Mouse (Mus musculus) induced T-regulatory cell, adult 2 months (primary cell): ENCODE data around the gene Slc25a26.

Source experiments
- DNase-seq: peaks from one replicate; pipeline ENCODE4 v3.0.0-alpha.2; 2012; ENCODE audit warnings: low read depth

Gene Slc25a26

GRCm38 (mm10) chr6:94599016-94599415 lies 98.9 kb downstream of the Slc25a26 start:
- no peak for DNase-seq

GRCm38 (mm10) chr6:94601101-94601500 lies 101.0 kb downstream of the Slc25a26 start:
- no peak for DNase-seq

GRCm38 (mm10) chr6:94601811-94602210 lies 101.7 kb downstream of the Slc25a26 start:
- no peak for DNase-seq

- DNase-seq: no peak
These were observed 103.9 kb downstream of the Slc25a26 start for GRCm38 (mm10) chr6:94604072-94604471.

- DNase-seq: no peak
These were observed 104.4 kb downstream of the Slc25a26 start for GRCm38 (mm10) chr6:94604546-94604945.

GRCm38 (mm10) chr6:94613235-94613895 lies 113.2 kb downstream of the Slc25a26 start:
- DNase-seq: no peak

GRCm38 (mm10) chr6:94614346-94614745 lies 114.2 kb downstream of the Slc25a26 start:
- no peak for DNase-seq

- no peak for DNase-seq
These were observed 115.8 kb downstream of the Slc25a26 start for GRCm38 (mm10) chr6:94615936-94616335.

GRCm38 (mm10) chr6:94618671-94619070 lies 118.5 kb downstream of the Slc25a26 start:
- DNase-seq: no peak

GRCm38 (mm10) chr6:94620287-94620686 lies 120.2 kb downstream of the Slc25a26 start:
- DNase-seq: no peak

- DNase-seq: no peak
These were observed 120.7 kb downstream of the Slc25a26 start for GRCm38 (mm10) chr6:94620801-94621301.

GRCm38 (mm10) chr6:94622983-94623382 lies 122.9 kb downstream of the Slc25a26 start:
- DNase-seq: peak; percentile 60

GRCm38 (mm10) chr6:94624543-94624942 lies 124.4 kb downstream of the Slc25a26 start:
- DNase-seq: no peak

GRCm38 (mm10) chr6:94625896-94626295 lies 125.8 kb downstream of the Slc25a26 start:
- DNase-seq: no peak

GRCm38 (mm10) chr6:94626807-94627206 lies 126.7 kb downstream of the Slc25a26 start:
- DNase-seq: no peak

- no peak for DNase-seq
These were observed 127.8 kb downstream of the Slc25a26 start for GRCm38 (mm10) chr6:94627714-94628595.

GRCm38 (mm10) chr6:94628787-94629186 lies 128.7 kb downstream of the Slc25a26 start:
- DNase-seq: no peak

GRCm38 (mm10) chr6:94631051-94631778 lies 131.1 kb downstream of the Slc25a26 start:
- DNase-seq: no peak

GRCm38 (mm10) chr6:94631779-94632082 lies 131.6 kb downstream of the Slc25a26 start:
- DNase-seq: no peak

GRCm38 (mm10) chr6:94634274-94634673 lies 134.1 kb downstream of the Slc25a26 start:
- DNase-seq: peak; percentile 30

GRCm38 (mm10) chr6:94634710-94635109 lies 134.6 kb downstream of the Slc25a26 start:
- DNase-seq: peak; percentile 38

GRCm38 (mm10) chr6:94635343-94635742 lies 135.2 kb downstream of the Slc25a26 start:
- no peak for DNase-seq

- no peak for DNase-seq
These were observed 136.9 kb downstream of the Slc25a26 start for GRCm38 (mm10) chr6:94637024-94637434.
